16 mouse cellular contexts compared by ENCODE assay signal in the genomic region with DNA sequence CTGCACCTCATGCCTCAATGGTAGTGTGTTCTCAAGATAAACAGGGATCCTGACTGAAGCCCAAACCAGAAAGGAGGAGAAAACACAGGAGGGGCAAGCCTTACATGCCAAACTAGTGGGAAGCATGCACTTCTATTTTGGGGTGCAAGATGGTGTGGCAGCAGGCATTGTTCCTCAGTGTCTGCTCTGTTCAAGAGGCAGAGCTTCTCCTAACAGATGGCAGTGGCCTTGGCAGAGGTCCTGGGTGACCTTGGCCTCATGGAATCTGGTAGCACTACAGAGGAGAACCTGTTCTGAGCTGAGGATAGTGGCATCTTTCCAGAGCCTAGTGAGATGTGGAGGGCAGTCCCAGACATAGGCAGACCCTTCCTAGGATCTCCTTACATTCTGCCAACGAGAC.
DNase-seq lines count a peak whose midpoint lies in the region; ATAC-seq and TF ChIP-seq lines count a peak whose summit lies in the region.
"Had no signal": no experiment of that assay in that cellular context is flagged by ENCODE, and none has a peak within 500 bp of the region (broad histone marks: within the 10 kb centered on the region; RNA-seq: fewer than 3 reads in every experiment).

No protein-coding gene starts in this region.

- H3K9ac ChIP-seq in heart, postnatal 0 days (replicated peaks; ENCODE audit: low read depth, low read length) = no peak overlapping the region
- no peak overlapping the region for H3K9ac ChIP-seq in forebrain, embryonic 11.5 days (ENCODE audit: low read length)
- H3K9ac ChIP-seq: embryonic facial prominence, embryonic 12.5 days; kidney, embryonic 15.5 days; liver, embryonic 15.5 days; neural tube, embryonic 15.5 days; stomach, embryonic 15.5 days had no signal

- H3K9me3 ChIP-seq in heart, postnatal 0 days (replicated peaks; ENCODE audit: control insufficient read depth, low read length) = no peaks in the 10 kb centered on the region
- H3K9me3 ChIP-seq in forebrain, embryonic 11.5 days (ENCODE audit: control insufficient read depth, low read length) = no peaks in the 10 kb centered on the region
- H3K9me3 ChIP-seq: embryonic facial prominence, embryonic 12.5 days; kidney, embryonic 15.5 days; liver, embryonic 15.5 days; neural tube, embryonic 15.5 days; stomach, embryonic 15.5 days had no signal

- TF ChIP-seq EP300 in heart, postnatal 0 days (IDR thresholded peaks at IDR 0.05; ENCODE audit: low read depth) = no peak

- no peak for TF ChIP-seq CTCF in heart, postnatal 0 days (IDR thresholded peaks at IDR 0.05; ENCODE audit: low read depth)

- ATAC-seq in heart, postnatal 0 days (ENCODE audit: insufficient read depth, low read depth) = 0 out of 2 replicates have a peak, but pooled peaks have one; percentile 51
- ATAC-seq in forebrain, embryonic 11.5 days (replicated peaks; ENCODE audit: low FRiP score) = no peak
- ATAC-seq: inflammation-experienced regulatory T-cells, adult 6 months had no signal

- DNase-seq in heart, postnatal 0 days (ENCODE audit: low spot score) = no peak
- no peak for DNase-seq in heart, postnatal 25 days (ENCODE audit: low spot score)
- DNase-seq in cerebellum, adult 11-12 months = peak; percentile 99
- DNase-seq in cerebellum, adult 8-10 months = peak; percentile 95
- peak; percentile 64 to 71 for DNase-seq in layer of hippocampus, adult 8-10 months (ENCODE audit: low spot score in 2 of 2)
- no peak for DNase-seq in forebrain, embryonic 11.5 days (ENCODE audit: low spot score)
- DNase-seq in spleen, adult 18-20 months = no peak
- DNase-seq: gastrocnemius, postnatal 36 days; lung, postnatal 14 days; retina, postnatal 1 day had no signal

- H3K4me3 ChIP-seq in heart, postnatal 0 days (ENCODE audit: low read depth, low read length) = no peak overlapping the region
- no peak overlapping the region for H3K4me3 ChIP-seq in forebrain, embryonic 11.5 days (ENCODE audit: low read depth, low read length)
- H3K4me3 ChIP-seq: embryonic facial prominence, embryonic 12.5 days; kidney, embryonic 15.5 days; liver, embryonic 15.5 days; neural tube, embryonic 15.5 days; stomach, embryonic 15.5 days had no signal

- H3K36me3 ChIP-seq in heart, postnatal 0 days (replicated peaks; ENCODE audit: control insufficient read depth, insufficient read depth, low read length) = no peaks in the 10 kb centered on the region
- H3K36me3 ChIP-seq in forebrain, embryonic 11.5 days (ENCODE audit: control insufficient read depth, insufficient read depth, low read length) = no peaks in the 10 kb centered on the region
- H3K36me3 ChIP-seq: embryonic facial prominence, embryonic 12.5 days; kidney, embryonic 15.5 days; liver, embryonic 15.5 days; neural tube, embryonic 15.5 days; stomach, embryonic 15.5 days had no signal

- no peaks in the 10 kb centered on the region for H3K27me3 ChIP-seq in heart, postnatal 0 days (ENCODE audit: control insufficient read depth, insufficient read depth, low read length)
- no peaks in the 10 kb centered on the region for H3K27me3 ChIP-seq in forebrain, embryonic 11.5 days (ENCODE audit: control insufficient read depth, insufficient read depth, low read length)
- H3K27me3 ChIP-seq: embryonic facial prominence, embryonic 12.5 days; kidney, embryonic 15.5 days; liver, embryonic 15.5 days; neural tube, embryonic 15.5 days; stomach, embryonic 15.5 days had no signal

- intact Hi-C loops in heart, postnatal 25 days (cut with DNase I) = no loop called here

- 53% methylated on average over 1 of the region's 1 CpGs for WGBS in heart, postnatal 0 days
- WGBS in forebrain, embryonic 11.5 days = 84% methylated on average over 1 of the region's 1 CpGs

- no peak overlapping the region for H3K4me2 ChIP-seq in heart, postnatal 0 days (ENCODE audit: low read depth, low read length)
- no peak overlapping the region for H3K4me2 ChIP-seq in forebrain, embryonic 11.5 days (ENCODE audit: low read depth, low read length, severe bottlenecking)
- H3K4me2 ChIP-seq: embryonic facial prominence, embryonic 12.5 days; kidney, embryonic 15.5 days; liver, embryonic 15.5 days; neural tube, embryonic 15.5 days; stomach, embryonic 15.5 days had no signal

- peak overlapping the region; percentile 36; the same call in 1 of the 2 replicates for H3K27ac ChIP-seq in heart, postnatal 0 days (ENCODE audit: low read depth)
- no peak overlapping the region for H3K27ac ChIP-seq in forebrain, embryonic 11.5 days (ENCODE audit: low read depth, low read length)
- H3K27ac ChIP-seq: embryonic facial prominence, embryonic 12.5 days; kidney, embryonic 15.5 days; liver, embryonic 15.5 days; neural tube, embryonic 15.5 days; stomach, embryonic 15.5 days had no signal

- peaks cover 13% of the 10 kb centered on the region for H3K4me1 ChIP-seq in heart, postnatal 0 days (ENCODE audit: control insufficient read depth, insufficient read depth)
- no peaks in the 10 kb centered on the region for H3K4me1 ChIP-seq in forebrain, embryonic 11.5 days (replicated peaks; ENCODE audit: control insufficient read depth, insufficient read depth, low read length)
- H3K4me1 ChIP-seq: embryonic facial prominence, embryonic 12.5 days; kidney, embryonic 15.5 days; liver, embryonic 15.5 days; stomach, embryonic 15.5 days had no signal

Comparison
In these comparisons a context has a peak if more than half of its experiments do, and no peak if none do; other contexts are left out.
1. DNase-seq: peak in cerebellum, adult 11-12 months (single experiment), cerebellum, adult 8-10 months (single experiment) and layer of hippocampus, adult 8-10 months (2 of 2); none in heart, postnatal 0 days (single experiment), heart, postnatal 25 days (single experiment), forebrain, embryonic 11.5 days (single experiment) and spleen, adult 18-20 months (0 of 2).